7 mouse cellular contexts compared by ENCODE assay signal in the genomic region with DNA sequence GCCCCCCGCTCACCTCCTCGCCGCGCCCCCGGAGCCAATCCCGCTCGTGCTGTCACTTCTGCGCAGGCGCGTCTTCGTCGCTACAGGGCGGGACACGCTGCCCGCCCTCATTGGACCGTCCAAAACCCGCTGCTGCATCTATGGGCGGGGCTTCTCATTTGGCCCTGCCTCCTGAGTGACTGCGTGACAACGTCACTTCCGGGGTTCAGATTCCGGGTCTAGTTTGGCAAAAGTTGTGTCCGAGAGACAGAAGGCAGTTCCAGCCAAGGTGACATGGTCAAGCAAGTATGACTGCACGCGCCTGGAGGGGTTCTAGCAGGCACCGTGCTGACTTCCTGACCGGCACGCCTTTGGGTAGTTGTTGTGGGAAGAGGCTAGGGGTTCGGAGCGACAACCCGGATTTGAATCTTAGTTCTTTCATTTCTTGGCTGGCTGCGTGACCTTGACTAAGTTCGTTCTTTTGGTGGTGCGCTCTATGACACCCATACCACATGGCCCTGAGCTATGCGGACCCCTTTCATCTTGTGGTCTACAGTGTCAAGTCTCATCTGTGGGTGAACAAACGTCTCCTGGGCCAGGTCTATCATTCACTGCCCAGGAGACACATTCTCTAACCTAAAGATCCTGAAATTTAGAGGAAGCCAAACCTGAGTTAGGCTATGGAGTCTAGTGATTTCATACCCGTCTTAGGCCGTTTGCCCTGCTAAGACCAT. TPM values are rescaled to one million over a fixed set of nuclear protein-coding genes. Genes with fewer than 3 reads are reported as not detected.
DNase-seq lines count a peak whose midpoint lies in the region; ATAC-seq lines count a peak whose summit lies in the region.

Fkbp2 (minus strand) TSS at position 121 of the 713 bp plus-strand sequence.

- peak within 1 kb of the TSS; percentile 75 for H3K9ac ChIP-seq in embryonic facial prominence, embryonic 12.5 days
- H3K9ac ChIP-seq in limb, embryonic 11.5 days (ENCODE audit: low read length), result peak within 1 kb of the TSS; percentile 83
- peak within 1 kb of the TSS; percentile 75 for H3K9ac ChIP-seq in midbrain, embryonic 14.5 days (replicated peaks; ENCODE audit: low read length)

- H3K36me3 ChIP-seq in embryonic facial prominence, embryonic 12.5 days, result peaks cover 48% of the 10 kb centered on the region
- peaks cover 22% of the 10 kb centered on the region for H3K36me3 ChIP-seq in limb, embryonic 11.5 days (ENCODE audit: control insufficient read depth, insufficient read depth, low read length)
- peaks cover 34% of the 10 kb centered on the region for H3K36me3 ChIP-seq in midbrain, embryonic 14.5 days (ENCODE audit: control insufficient read depth, insufficient read depth, low read length)

- peak within 1 kb of the TSS; percentile 63 for H3K4me3 ChIP-seq in embryonic facial prominence, embryonic 12.5 days
- H3K4me3 ChIP-seq in limb, embryonic 11.5 days (ENCODE audit: low read depth, low read length), result peak within 1 kb of the TSS; percentile 56
- H3K4me3 ChIP-seq in midbrain, embryonic 14.5 days (replicated peaks; ENCODE audit: low read depth, low read length), result peak within 1 kb of the TSS; percentile 66

- WGBS in embryonic facial prominence, embryonic 12.5 days, result 2% methylated on average over 38 of the region's 38 CpGs
- WGBS in limb, embryonic 11.5 days, result 2% methylated on average over 38 of the region's 38 CpGs
- WGBS in midbrain, embryonic 14.5 days, result 2% methylated on average over 38 of the region's 38 CpGs

- peak; percentile 98 for DNase-seq in adrenal gland, postnatal 25 days
- peak; percentile 100 for DNase-seq in heart, adult 11 months
- peak; percentile 99 for DNase-seq in kidney, adult 18-20 months
- DNase-seq in limb, embryonic 11.5 days (ENCODE audit: low spot score), result peak; percentile 98
- peak; percentile 100 for DNase-seq in midbrain, embryonic 14.5 days
- DNase-seq in spleen, adult 18-20 months, result peak; percentile 97 to 98

- peak within 1 kb of the TSS; percentile 64 for H3K4me2 ChIP-seq in embryonic facial prominence, embryonic 12.5 days (replicated peaks)
- H3K4me2 ChIP-seq in limb, embryonic 11.5 days (ENCODE audit: low read depth, severe bottlenecking), result peak within 1 kb of the TSS; percentile 71
- H3K4me2 ChIP-seq in midbrain, embryonic 14.5 days (ENCODE audit: low read length), result peak within 1 kb of the TSS; percentile 75

- H3K27ac ChIP-seq in embryonic facial prominence, embryonic 12.5 days, result peak within 1 kb of the TSS; percentile 88
- H3K27ac ChIP-seq in limb, embryonic 11.5 days (replicated peaks; ENCODE audit: low read depth, low read length), result peak within 1 kb of the TSS; percentile 78
- H3K27ac ChIP-seq in midbrain, embryonic 14.5 days (replicated peaks; ENCODE audit: low read depth, low read length), result peak within 1 kb of the TSS; percentile 96

- H3K4me1 ChIP-seq in embryonic facial prominence, embryonic 12.5 days, result peaks cover 39% of the 10 kb centered on the region
- H3K4me1 ChIP-seq in limb, embryonic 11.5 days (ENCODE audit: control insufficient read depth, insufficient read depth, low read length), result peaks cover 20% of the 10 kb centered on the region
- peaks cover 40% of the 10 kb centered on the region for H3K4me1 ChIP-seq in midbrain, embryonic 14.5 days (ENCODE audit: control insufficient read depth, insufficient read depth, low read length)

- H3K27me3 ChIP-seq in embryonic facial prominence, embryonic 12.5 days, result no peaks in the 10 kb centered on the region
- no peaks in the 10 kb centered on the region for H3K27me3 ChIP-seq in limb, embryonic 11.5 days (ENCODE audit: control insufficient read depth, insufficient read depth, low read length)
- H3K27me3 ChIP-seq in midbrain, embryonic 14.5 days (ENCODE audit: control insufficient read depth, insufficient read depth, low read length), result no peaks in the 10 kb centered on the region

- H3K9me3 ChIP-seq in embryonic facial prominence, embryonic 12.5 days, result no peaks in the 10 kb centered on the region
- no peaks in the 10 kb centered on the region for H3K9me3 ChIP-seq in limb, embryonic 11.5 days (ENCODE audit: control insufficient read depth, low read length)
- H3K9me3 ChIP-seq in midbrain, embryonic 14.5 days (ENCODE audit: control insufficient read depth, low read length), result no peaks in the 10 kb centered on the region

- peak; percentile 86 for ATAC-seq in embryonic facial prominence, embryonic 12.5 days (ENCODE audit: insufficient number of reproducible peaks, insufficient read depth, low FRiP score, low TSS enrichment)
- peak; percentile 88 for ATAC-seq in limb, embryonic 11.5 days (ENCODE audit: insufficient number of reproducible peaks, low FRiP score, low TSS enrichment, low read depth)
- peak; percentile 90 for ATAC-seq in midbrain, embryonic 14.5 days (ENCODE audit: low FRiP score, low TSS enrichment)

RNA-seq across cellular contexts. Expression of gene Fkbp2, which starts in this region (rescaled TPM):
- total RNA-seq in adrenal gland, postnatal 25 days (2021), result 102 and 139 TPM in 2 replicates
- polyA plus RNA-seq in embryonic facial prominence, embryonic 12.5 days (2016; fragmentation: Nextera tagmentation; extraction: Ambion mirVana), result 76.2 and 77.9 TPM in 2 replicates
- 70.9 and 72.7 TPM in 2 replicates for polyA plus RNA-seq in limb, embryonic 11.5 days (2014; fragmentation: Nextera tagmentation; extraction: Ambion mirVana)
- polyA plus RNA-seq in midbrain, embryonic 14.5 days (2014; fragmentation: Nextera tagmentation; extraction: Ambion mirVana), result 73.8 and 86.9 TPM in 2 replicates

Comparison
In these comparisons a context has a peak if more than half of its experiments do, and no peak if none do; other contexts are left out.
1. Peak in every context shown above with its lines: DNase-seq, ATAC-seq, H3K4me3 ChIP-seq and H3K27ac ChIP-seq.